Mouse (Mus musculus) forebrain, postnatal 0 days (tissue): ENCODE data around the gene Ninl. TPM values are rescaled to one million over a fixed set of nuclear protein-coding genes. Genes with fewer than 3 reads are reported as not detected.

Experiments used
- ATAC-seq: fragments of 200-750 bp; cut with Nextera tagmentation; 2 replicates; pipeline ENCODE4 v1.8.0; 2017; ENCODE audit warnings: mild to moderate bottlenecking, moderate library complexity
- DNase-seq: peaks from one replicate; pipeline ENCODE4 v3.0.0-alpha.2; 2015
- H3K27ac ChIP-seq: fragments of 300-500 bp; sonication (generic); 2 replicates; pipeline ENCODE4 v1.5.1; 2014; ENCODE audit warnings: low read depth, mild to moderate bottlenecking, antibody characterized with exemption, low read length, moderate library complexity, mixed read lengths
- H3K27me3 ChIP-seq: fragments of 300-500 bp; sonication (generic); 2 replicates; pipeline ENCODE4 v1.6.1; 2014; ENCODE audit warnings: mild to moderate bottlenecking, low read length, mixed read lengths; ENCODE audit not compliant: insufficient read depth
- H3K36me3 ChIP-seq: fragments of 300-500 bp; sonication (generic); 2 replicates; pipeline ENCODE4 v1.6.1; 2014; ENCODE audit warnings: mild to moderate bottlenecking, moderate library complexity; ENCODE audit not compliant: insufficient read depth
- H3K4me1 ChIP-seq: fragments of 300-500 bp; sonication (generic); 2 replicates; pipeline ENCODE4 v1.6.1; 2014; ENCODE audit warnings: antibody characterized with exemption; ENCODE audit not compliant: insufficient read depth
- H3K4me2 ChIP-seq: fragments of 300-500 bp; sonication (generic); 2 replicates; pipeline ENCODE4 v1.6.1; 2014; ENCODE audit warnings: low read depth, mild to moderate bottlenecking, moderate library complexity
- H3K4me3 ChIP-seq: fragments of 300-500 bp; sonication (generic); 2 replicates; pipeline ENCODE4 v1.5.1; 2014; ENCODE audit warnings: low read depth, low read length, mixed read lengths
- H3K9ac ChIP-seq: fragments of 300-500 bp; sonication (generic); 2 replicates; pipeline ENCODE4 v1.6.1; 2014; ENCODE audit warnings: mild to moderate bottlenecking
- H3K9me3 ChIP-seq: fragments of 300-500 bp; sonication (generic); 2 replicates; pipeline ENCODE4 v1.6.1; 2016; ENCODE audit warnings: low read length
- CTCF ChIP-seq: sonication (generic); IDR thresholded peaks from 2 replicates; pipeline ENCODE4 v1.5.1; 2016; ENCODE audit warnings: antibody characterized with exemption, control low read depth, low read depth
- WGBS: fragments of 180-500 bp; shearing (Covaris S2); extraction: QIAGEN DNeasy Blood & Tissue Kit; methylation state at CpG from one replicate; pipeline ENCODE4 v1.1.7; 2014; 5-methylcytosine and 5-hydroxymethylcytosine counted together
- polyA plus RNA-seq: library from polyadenylated mRNA; unstranded; fragments of >200 nt; fragmentation: Nextera tagmentation; extraction: Ambion mirVana; gene quantifications from 2 replicates; pipeline ENCODE4 v1.2.1, GENCODE M21; 2015
- total RNA-seq: library from RNA; depleted of rRNA; stranded (reverse); fragments of >200 nt; gene quantifications from 2 replicates; pipeline ENCODE4 v1.2.3, GENCODE M21; 2014

The Ninl gene
- total and polyA plus RNA-seq, 2 experiments from 2014 or later, result 4.7 to 14.9 TPM

DNA sequence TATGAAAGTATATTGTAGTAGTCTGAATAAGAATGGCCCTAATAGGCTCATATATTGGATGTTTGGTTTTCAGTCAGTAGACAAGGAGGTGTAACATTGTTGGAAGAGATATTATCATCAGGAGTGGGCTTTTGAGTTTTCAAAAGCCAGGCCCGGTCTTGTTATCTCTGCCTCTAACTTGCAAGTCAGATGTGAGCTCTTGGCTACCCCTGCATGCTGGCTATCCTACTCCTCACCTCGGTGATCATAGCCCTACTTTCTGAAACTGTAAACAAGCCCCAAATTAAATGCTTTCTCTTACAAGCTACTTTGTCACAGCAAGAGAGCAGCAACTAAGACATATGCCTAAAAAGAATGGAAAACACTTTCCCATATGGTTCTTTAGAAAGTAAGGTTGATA, 2.5 kb downstream of the Ninl start:
- peaks cover 10% of the 10 kb centered on the region for H3K4me1 ChIP-seq
- ATAC-seq (no peak), DNase-seq (no peak)
- no peak overlapping the region for H3K4me3 ChIP-seq
- no peak for TF ChIP-seq CTCF
- H3K9me3 ChIP-seq, result no peaks in the 10 kb centered on the region
- H3K27me3 ChIP-seq, result no peaks in the 10 kb centered on the region
- no peak overlapping the region for H3K9ac ChIP-seq
- no peak overlapping the region for H3K27ac ChIP-seq
- no peak overlapping the region for H3K4me2 ChIP-seq
- H3K36me3 ChIP-seq, result no peaks in the 10 kb centered on the region
- WGBS, result 94% methylated on average over 2 of the region's 2 CpGs

- Histone ChIP-seq H3K4me1 (peaks cover 10% of the 10 kb centered on the region), H3K36me3 (no peaks in the 10 kb centered on the region), H3K4me2 (no peak overlapping the region), H3K9me3 (no peaks in the 10 kb centered on the region), H3K27me3 (no peaks in the 10 kb centered on the region), H3K27ac (no peak overlapping the region), H3K4me3 (no peak overlapping the region), H3K9ac (no peak overlapping the region)
- WGBS, result 94% methylated on average over 3 of the region's 3 CpGs
- no peak for DNase-seq
- ATAC-seq, result no peak
- TF ChIP-seq CTCF, result no peak
Observed at GRCm38 (mm10) chr2:151034435-151034834, 4.7 kb downstream of the Ninl start.

DNA sequence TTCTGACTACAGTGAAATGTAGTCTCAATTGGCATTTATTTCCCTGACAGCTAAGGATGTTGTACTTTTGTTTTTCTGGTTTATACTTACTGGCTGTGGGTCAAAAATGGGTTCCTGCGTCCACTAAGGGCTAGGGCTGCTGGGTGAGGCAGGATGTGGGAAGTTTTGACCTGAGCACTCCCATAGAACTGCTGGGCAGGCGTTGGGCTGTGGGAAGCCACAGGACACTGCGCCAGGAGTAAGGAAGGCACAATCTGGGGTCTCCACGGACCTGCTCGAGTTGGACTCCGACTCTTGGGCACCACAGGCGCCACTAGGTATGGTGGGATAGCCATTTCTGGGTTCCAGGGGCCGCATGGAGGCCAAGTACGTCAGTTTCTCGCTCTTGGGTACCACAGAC, 18.0 kb downstream of the Ninl start:
- no peak overlapping the region for H3K4me2 ChIP-seq
- H3K27ac ChIP-seq, result no peak overlapping the region
- DNase-seq (no peak), ATAC-seq (no peak)
- no peaks in the 10 kb centered on the region for H3K9me3 ChIP-seq
- H3K4me1 ChIP-seq, result no peaks in the 10 kb centered on the region
- no peaks in the 10 kb centered on the region for H3K36me3 ChIP-seq
- H3K9ac ChIP-seq, result no peak overlapping the region
- TF ChIP-seq CTCF, result no peak
- WGBS, result 89% methylated on average over 10 of the region's 10 CpGs
- no peaks in the 10 kb centered on the region for H3K27me3 ChIP-seq
- no peak overlapping the region for H3K4me3 ChIP-seq

DNA sequence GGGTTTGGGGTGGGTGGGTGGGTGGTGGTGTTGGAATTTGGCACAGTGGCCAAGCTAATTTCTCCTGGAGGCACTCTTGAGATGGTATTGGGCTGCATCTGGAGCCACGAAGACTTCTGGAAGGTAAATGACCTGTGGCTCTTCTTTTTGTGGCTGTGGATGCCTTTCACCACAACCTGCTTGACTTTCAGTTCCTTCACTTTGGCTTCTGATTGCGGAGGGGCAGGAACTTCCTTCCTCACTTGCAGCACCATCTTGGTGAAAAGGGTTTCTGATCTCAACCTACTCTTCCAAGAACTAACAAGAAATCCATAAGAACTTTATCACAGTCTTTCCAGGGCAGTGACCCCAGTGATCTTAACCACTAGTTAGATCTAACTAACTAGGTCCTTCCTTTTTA, 23.9 kb downstream of the Ninl start:
- no peak for ATAC-seq
- no peaks in the 10 kb centered on the region for H3K4me1 ChIP-seq
- H3K9me3 ChIP-seq, result no peaks in the 10 kb centered on the region
- H3K4me3 ChIP-seq, result no peak overlapping the region
- no peaks in the 10 kb centered on the region for H3K27me3 ChIP-seq
- no peak for DNase-seq
- 78% methylated on average over 2 of the region's 2 CpGs for WGBS
- H3K27ac ChIP-seq, result no peak overlapping the region
- TF ChIP-seq CTCF, result no peak
- no peak overlapping the region for H3K4me2 ChIP-seq
- H3K36me3 ChIP-seq, result no peaks in the 10 kb centered on the region
- no peak overlapping the region for H3K9ac ChIP-seq

- TF ChIP-seq CTCF, result no peak
- Histone ChIP-seq H3K27ac (no peak overlapping the region), H3K36me3 (no peaks in the 10 kb centered on the region), H3K27me3 (no peaks in the 10 kb centered on the region), H3K9me3 (no peaks in the 10 kb centered on the region), H3K4me2 (no peak overlapping the region), H3K4me3 (no peak overlapping the region), H3K4me1 (peaks cover 5% of the 10 kb centered on the region; the same call in 1 of the 2 replicates), H3K9ac (no peak overlapping the region)
- 60% methylated on average over 1 of the region's 1 CpGs for WGBS
- DNase-seq, result no peak
- no peak for ATAC-seq
Observed at GRCm38 (mm10) chr2:151011273-151011672, 27.9 kb downstream of the Ninl start.

DNA sequence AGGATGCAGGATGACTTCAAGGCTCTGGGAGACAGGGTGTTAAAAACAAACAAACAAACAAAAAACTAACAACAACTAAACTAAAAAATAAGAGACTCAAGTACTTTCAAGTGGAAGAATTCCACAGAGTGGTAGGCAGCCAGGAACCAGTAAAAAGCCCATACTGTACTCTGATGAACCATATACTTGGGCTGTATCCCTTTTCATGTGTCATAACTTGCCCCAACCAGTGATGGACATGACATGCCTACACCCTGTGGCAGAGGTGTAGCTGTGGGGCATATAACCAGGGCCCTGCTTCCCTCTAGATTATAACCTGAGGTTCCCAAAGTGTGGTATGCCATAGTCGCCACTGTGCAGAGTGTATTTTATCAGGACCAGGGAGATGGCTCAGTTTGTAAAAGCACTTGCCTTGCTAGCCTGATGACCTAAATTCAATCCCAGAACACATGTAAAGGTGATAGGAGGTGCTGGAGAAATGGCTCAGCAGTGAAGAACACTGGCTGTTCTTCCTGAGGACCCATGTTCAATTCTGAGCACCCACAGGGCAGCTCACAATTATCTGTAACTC, 29.6 kb downstream of the Ninl start:
- Histone ChIP-seq H3K9ac (peak overlapping the region; percentile 81), H3K4me3 (peak overlapping the region; percentile 69), H3K36me3 (no peaks in the 10 kb centered on the region), H3K4me1 (peaks cover 5% of the 10 kb centered on the region; the same call in 1 of the 2 replicates), H3K9me3 (no peaks in the 10 kb centered on the region), H3K27ac (0 out of 2 replicates have a peak overlapping the region, but pooled peaks have one; percentile 75), H3K4me2 (peak overlapping the region; percentile 96), H3K27me3 (no peaks in the 10 kb centered on the region)
- WGBS, result 78% methylated on average over 1 of the region's 1 CpGs
- DNase-seq (no peak), ATAC-seq (peak; percentile 17; the same call in 1 of the 2 replicates)
- TF ChIP-seq CTCF, result no peak

- WGBS, result under 1% methylated on average over 57 of the region's 57 CpGs
- peak overlapping the region; percentile 69 for H3K4me3 ChIP-seq
- TF ChIP-seq CTCF, result no peak
- no peaks in the 10 kb centered on the region for H3K27me3 ChIP-seq
- H3K36me3 ChIP-seq, result no peaks in the 10 kb centered on the region
- H3K27ac ChIP-seq, result peak overlapping the region; percentile 75
- DNase-seq (peak; percentile 86), ATAC-seq (peak; percentile 98)
- peak overlapping the region; percentile 96 for H3K4me2 ChIP-seq
- H3K9me3 ChIP-seq, result no peaks in the 10 kb centered on the region
- H3K4me1 ChIP-seq, result peaks cover 5% of the 10 kb centered on the region; the same call in 1 of the 2 replicates
- peak overlapping the region; percentile 81 for H3K9ac ChIP-seq
Observed at GRCm38 (mm10) chr2:151008939-151009509, 30.2 kb downstream of the Ninl start.
